Mouse (Mus musculus) intestine, embryonic 14.5 days (tissue): ENCODE measurements around the gene Hspa1a. TPM values are rescaled to one million over a fixed set of nuclear protein-coding genes. Genes with fewer than 3 reads are reported as not detected.
A peak's percentile ranks its signal among the peaks of the same experiment; 100 is the strongest.
"Not testable (repeated sequence)": the region's sequence is repeated elsewhere in the genome, so short reads cannot be mapped to it uniquely, and the experiment has no call there.

Experiments
- ATAC-seq: fragments of 200-750 bp; cut with Nextera tagmentation; replicated peaks from 2 replicates; pipeline ENCODE4 v1.8.0; 2017; ENCODE audit warnings: low read depth, moderate number of reproducible peaks, moderate TSS enrichment, moderate library complexity; ENCODE audit not compliant: low FRiP score, low TSS enrichment
- DNase-seq: peaks from one replicate; pipeline ENCODE4 v3.0.0-alpha.2; 2018; ENCODE audit warnings: low spot score
- H3K27ac ChIP-seq: fragments of 300-500 bp; sonication (generic); 2 replicates; pipeline ENCODE4 v1.5.1; 2014; ENCODE audit warnings: low read depth, mild to moderate bottlenecking, control low read depth
- H3K27me3 ChIP-seq: fragments of 300-500 bp; sonication (generic); replicated peaks from 2 replicates; pipeline ENCODE4 v1.6.1; 2014; ENCODE audit warnings: low read length, control low read depth; ENCODE audit not compliant: control insufficient read depth, insufficient read depth
- H3K36me3 ChIP-seq: fragments of 300-500 bp; sonication (generic); 2 replicates; pipeline ENCODE4 v1.6.1; 2014; ENCODE audit warnings: low read length, control low read depth; ENCODE audit not compliant: control insufficient read depth, insufficient read depth
- H3K4me1 ChIP-seq: fragments of 300-500 bp; sonication (generic); replicated peaks from 2 replicates; pipeline ENCODE4 v1.6.1; 2014; ENCODE audit warnings: low read length, control low read depth, mixed read lengths; ENCODE audit not compliant: control insufficient read depth, insufficient read depth
- H3K4me2 ChIP-seq: fragments of 300-500 bp; sonication (generic); 2 replicates; pipeline ENCODE4 v1.6.1; 2014; ENCODE audit warnings: low read length
- H3K4me3 ChIP-seq: fragments of 300-500 bp; sonication (generic); 2 replicates; pipeline ENCODE4 v1.5.1; 2014; ENCODE audit warnings: low read depth, low read length, control low read depth, mixed read lengths
- H3K9ac ChIP-seq: fragments of 300-500 bp; sonication (generic); 2 replicates; pipeline ENCODE4 v1.6.1; 2014; ENCODE audit warnings: mild to moderate bottlenecking, low read length
- H3K9me3 ChIP-seq: fragments of 300-500 bp; sonication (generic); 2 replicates; pipeline ENCODE4 v1.6.1; 2016; ENCODE audit warnings: low read length, control low read depth; ENCODE audit not compliant: control insufficient read depth
- WGBS: fragments of 180-500 bp; shearing (Covaris S2); extraction: QIAGEN DNeasy Blood & Tissue Kit; methylation state at CpG from one replicate; pipeline ENCODE4 v1.1.7; 2014; 5-methylcytosine and 5-hydroxymethylcytosine counted together
- polyA plus RNA-seq: library from polyadenylated mRNA; unstranded; fragments of >200 nt; fragmentation: Nextera tagmentation; extraction: Ambion mirVana; gene quantifications from 2 replicates; pipeline ENCODE4 v1.2.1, GENCODE M21; 2014

Hspa1a gene
- polyA plus RNA-seq, 1 experiment from 2014 or later, result 3.5 TPM

DNA sequence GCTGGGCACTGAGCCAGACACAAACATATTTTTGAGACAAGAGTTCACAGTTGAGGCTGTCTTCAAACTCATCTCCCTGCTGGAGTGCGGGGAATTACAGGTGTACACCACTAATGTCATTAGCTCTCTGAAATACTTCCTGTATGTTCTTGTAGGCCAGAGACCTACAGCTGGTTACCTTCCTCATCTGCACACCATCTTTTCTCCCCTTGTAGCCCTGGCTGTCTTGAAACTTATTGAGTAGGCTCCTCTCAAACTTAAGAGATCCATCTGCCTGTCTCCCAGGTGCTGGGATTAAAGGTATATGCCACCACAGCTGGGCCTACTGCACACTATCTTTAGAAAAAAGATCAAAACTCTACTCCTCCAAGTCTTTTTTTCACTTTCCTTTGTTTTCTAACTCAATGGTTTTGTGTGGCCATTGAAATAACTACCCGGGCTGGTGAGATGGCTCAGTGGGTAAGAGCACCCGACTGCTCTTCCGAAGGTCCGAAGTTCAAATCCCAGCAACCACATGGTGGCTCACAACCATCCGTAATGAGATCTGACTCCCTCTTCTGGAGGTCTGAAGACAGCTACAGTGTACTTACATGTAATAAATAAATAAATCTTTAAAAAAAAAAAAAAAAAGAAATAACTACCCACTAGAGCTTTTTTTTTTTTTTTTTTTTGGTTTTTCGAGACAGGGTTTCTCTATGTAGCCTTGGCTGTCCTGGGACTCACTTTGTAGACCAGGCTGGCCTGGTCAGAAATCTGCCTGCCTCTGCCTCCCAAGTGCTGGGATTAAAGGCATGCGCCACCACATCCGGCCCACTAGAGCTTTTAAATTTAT, 23.0 kb downstream of the Hspa1a start:
- ATAC-seq, H3K9me3 ChIP-seq, H3K27me3 ChIP-seq, H3K4me1 ChIP-seq, H3K9ac ChIP-seq, DNase-seq, H3K4me2 ChIP-seq, H3K4me3 ChIP-seq: not testable (repeated sequence)
- Histone ChIP-seq H3K27ac (peak overlapping the region; percentile 96), H3K36me3 (peaks cover 21% of the 10 kb centered on the region)
- 66% methylated on average over 9 of the region's 9 CpGs for WGBS

DNA sequence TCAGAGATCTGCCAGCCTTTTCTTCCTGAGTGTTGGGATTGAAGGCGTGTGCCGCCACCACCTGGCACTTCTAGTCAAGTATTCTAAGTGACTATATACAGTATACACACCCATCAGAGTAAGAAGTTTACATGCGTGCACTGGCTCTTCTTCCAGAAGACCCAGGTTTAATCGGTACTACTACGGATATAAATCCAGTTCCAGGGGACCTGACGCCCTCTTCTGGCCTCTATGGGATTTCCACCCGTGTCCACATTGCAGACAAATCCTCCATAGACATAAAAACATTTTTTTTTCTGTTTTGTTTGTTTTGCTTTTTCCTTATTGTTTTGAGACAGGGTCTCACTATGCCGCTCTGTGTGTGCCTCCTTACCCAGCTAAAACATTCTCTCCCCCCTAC, 24.4 kb downstream of the Hspa1a start:
- DNase-seq (no peak), ATAC-seq (no peak)
- WGBS, result 27% methylated on average over 8 of the region's 8 CpGs
- Histone ChIP-seq H3K4me2 (no peak overlapping the region), H3K4me1 (peaks cover 4% of the 10 kb centered on the region; the same call in 1 of the 2 replicates), H3K9me3 (0 out of 2 replicates have a peak, but pooled peaks cover 2% of the 10 kb centered on the region), H3K4me3 (no peak overlapping the region), H3K9ac (no peak overlapping the region), H3K27me3 (no peaks in the 10 kb centered on the region), H3K36me3 (peaks cover 21% of the 10 kb centered on the region), H3K27ac (no peak overlapping the region)

DNA sequence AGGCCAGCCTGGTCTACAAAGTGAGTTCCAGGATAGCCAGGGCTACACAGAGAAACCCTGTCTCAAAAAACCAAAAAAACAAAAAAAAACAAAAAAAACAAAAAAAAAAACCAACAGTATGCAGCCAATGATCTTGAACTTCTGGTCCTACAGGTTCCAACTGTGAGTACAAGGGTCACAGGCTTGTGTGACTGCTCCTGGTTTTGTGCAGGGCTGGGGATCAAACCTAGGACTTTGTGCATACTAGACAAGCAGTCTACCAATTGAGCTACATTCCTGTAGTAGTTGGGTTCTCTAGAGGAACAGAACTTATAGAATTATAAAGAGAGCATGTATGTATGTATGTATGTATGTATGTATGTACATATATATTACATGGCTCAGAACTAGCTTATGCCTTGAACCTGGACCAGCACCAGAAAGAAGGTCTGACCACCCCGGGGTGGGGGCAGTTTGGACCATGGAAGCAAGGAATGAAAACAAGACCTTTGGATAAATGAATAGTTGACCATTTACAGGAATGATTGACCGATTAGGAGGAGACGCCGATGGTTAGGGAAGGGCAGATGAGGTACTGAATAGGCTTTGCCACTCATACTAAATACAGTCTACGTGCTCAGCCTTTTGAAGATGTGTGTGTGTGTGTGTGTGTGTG, 25.3 kb downstream of the Hspa1a start:
- no peak overlapping the region for H3K9ac ChIP-seq
- peaks cover 21% of the 10 kb centered on the region for H3K36me3 ChIP-seq
- H3K27ac ChIP-seq, result no peak overlapping the region
- peaks cover 8% of the 10 kb centered on the region for H3K4me1 ChIP-seq
- H3K4me2 ChIP-seq, result no peak overlapping the region
- no peak for DNase-seq
- no peak for ATAC-seq
- H3K4me3 ChIP-seq, result no peak overlapping the region
- 0 out of 2 replicates have a peak, but pooled peaks cover 2% of the 10 kb centered on the region for H3K9me3 ChIP-seq
- H3K27me3 ChIP-seq, result no peaks in the 10 kb centered on the region
- 90% methylated on average over 5 of the region's 5 CpGs for WGBS

DNA sequence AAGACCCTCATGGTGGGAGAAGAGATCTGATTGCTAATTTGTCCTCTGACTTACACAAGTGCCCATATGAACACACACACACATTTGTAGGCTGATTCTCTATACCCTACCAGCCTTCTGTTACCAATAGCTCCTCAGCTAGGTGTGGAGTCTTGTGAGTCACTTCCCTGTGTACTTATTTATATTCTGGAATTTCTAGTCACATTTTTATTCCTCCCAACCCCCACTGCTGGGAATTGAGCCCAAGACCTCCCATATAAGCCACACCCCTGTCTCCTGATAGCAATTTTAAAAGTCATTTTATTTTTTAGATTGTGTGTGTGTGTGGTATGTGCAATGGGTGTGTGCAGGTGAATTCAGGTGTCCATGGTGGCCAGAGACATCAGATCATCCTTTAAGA, 27.6 kb downstream of the Hspa1a start:
- H3K4me3 ChIP-seq, result no peak overlapping the region
- DNase-seq (no peak), ATAC-seq (no peak)
- H3K4me2 ChIP-seq, result no peak overlapping the region
- H3K9me3 ChIP-seq, result 0 out of 2 replicates have a peak, but pooled peaks cover 2% of the 10 kb centered on the region
- no peaks in the 10 kb centered on the region; the same call in 1 of the 2 replicates for H3K36me3 ChIP-seq
- peaks cover 6% of the 10 kb centered on the region for H3K4me1 ChIP-seq
- no peak overlapping the region for H3K27ac ChIP-seq
- H3K27me3 ChIP-seq, result no peaks in the 10 kb centered on the region
- no peak overlapping the region for H3K9ac ChIP-seq

DNA sequence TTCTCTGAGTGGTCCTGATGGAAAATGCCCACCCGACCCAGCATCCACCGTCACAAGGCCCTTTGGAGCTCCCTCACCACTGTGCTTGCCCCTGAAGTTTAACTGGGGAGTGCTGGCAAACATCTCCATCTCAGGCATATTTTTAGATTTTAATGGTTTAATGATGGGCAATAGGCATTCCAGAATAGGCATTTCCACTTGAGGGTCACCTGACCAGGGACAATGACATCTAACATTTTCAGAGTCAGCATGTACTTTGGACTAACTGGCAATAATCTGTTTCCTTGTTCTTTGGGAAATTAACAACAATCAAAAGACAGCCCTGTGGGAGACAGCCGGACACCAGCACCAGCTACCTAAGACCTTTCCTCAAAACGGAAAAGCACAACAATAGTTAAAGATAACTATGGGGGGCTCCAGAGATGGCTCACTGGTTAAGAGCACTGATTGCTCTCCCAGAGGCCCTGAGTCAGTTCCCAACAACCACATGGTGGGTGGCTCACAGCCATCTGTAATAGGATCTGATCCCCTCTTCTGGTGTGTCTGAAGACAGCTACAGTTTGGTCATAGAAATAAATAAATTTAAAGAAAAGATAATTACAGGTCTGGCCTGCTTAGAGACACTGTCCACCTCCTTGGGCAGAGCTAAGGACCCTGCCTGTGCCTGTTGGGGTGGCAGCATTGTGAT, 28.7 kb downstream of the Hspa1a start:
- 72% methylated on average over 4 of the region's 4 CpGs for WGBS
- peak; percentile 45; the same call in 1 of the 2 replicates for ATAC-seq
- Histone ChIP-seq H3K9ac (no peak overlapping the region), H3K27me3 (no peaks in the 10 kb centered on the region), H3K9me3 (0 out of 2 replicates have a peak, but pooled peaks cover 2% of the 10 kb centered on the region), H3K4me3 (no peak overlapping the region), H3K36me3 (no peaks in the 10 kb centered on the region), H3K27ac (peak overlapping the region; percentile 65), H3K4me2 (no peak overlapping the region), H3K4me1 (peaks cover 6% of the 10 kb centered on the region)
- peak; percentile 63 for DNase-seq

DNA sequence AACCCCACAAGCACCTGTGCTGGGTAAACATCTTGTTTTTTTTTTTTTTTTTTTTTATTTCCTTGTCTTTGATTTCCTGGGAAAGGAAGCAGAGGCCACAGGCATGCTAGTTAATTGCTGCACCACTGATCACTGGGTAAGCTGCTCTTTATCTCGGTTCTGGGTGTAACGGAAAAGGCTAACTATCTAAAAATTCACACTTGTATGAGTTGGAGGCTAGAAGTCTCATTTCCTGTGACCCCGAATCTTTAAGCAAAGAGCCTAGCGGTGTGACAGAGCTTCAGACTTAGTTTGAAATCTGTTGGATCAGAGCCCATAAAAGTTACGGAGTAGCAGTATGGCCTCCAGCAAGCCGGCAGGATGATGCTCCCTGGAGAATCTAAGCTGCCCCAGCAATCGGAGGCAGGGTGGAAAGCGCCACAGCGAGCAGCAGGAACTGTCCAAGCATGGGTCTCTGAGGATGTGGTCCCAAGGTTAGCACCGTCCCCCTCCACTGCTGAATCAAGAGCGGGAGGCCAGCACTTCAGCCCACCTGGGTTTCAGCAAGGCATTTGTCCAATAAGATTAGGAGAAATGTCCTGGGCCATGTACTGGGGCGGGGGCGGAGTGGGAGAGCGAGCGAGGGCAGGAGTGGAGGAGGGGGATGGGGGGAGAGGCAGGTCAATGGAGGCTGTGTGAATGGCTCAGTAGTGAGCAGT, 30.5 kb downstream of the Hspa1a start:
- peaks cover 6% of the 10 kb centered on the region for H3K4me1 ChIP-seq
- H3K4me3 ChIP-seq, result peak overlapping the region; percentile 22
- no peaks in the 10 kb centered on the region for H3K27me3 ChIP-seq
- no peaks in the 10 kb centered on the region for H3K36me3 ChIP-seq
- peak overlapping the region; percentile 51 for H3K27ac ChIP-seq
- H3K9me3 ChIP-seq, result 0 out of 2 replicates have a peak, but pooled peaks cover 2% of the 10 kb centered on the region
- ATAC-seq, result no peak
- H3K9ac ChIP-seq, result peak overlapping the region; percentile 42
- peak; percentile 61 for DNase-seq
- peak overlapping the region; percentile 54 for H3K4me2 ChIP-seq
- 7% methylated on average over 15 of the region's 15 CpGs for WGBS

DNA sequence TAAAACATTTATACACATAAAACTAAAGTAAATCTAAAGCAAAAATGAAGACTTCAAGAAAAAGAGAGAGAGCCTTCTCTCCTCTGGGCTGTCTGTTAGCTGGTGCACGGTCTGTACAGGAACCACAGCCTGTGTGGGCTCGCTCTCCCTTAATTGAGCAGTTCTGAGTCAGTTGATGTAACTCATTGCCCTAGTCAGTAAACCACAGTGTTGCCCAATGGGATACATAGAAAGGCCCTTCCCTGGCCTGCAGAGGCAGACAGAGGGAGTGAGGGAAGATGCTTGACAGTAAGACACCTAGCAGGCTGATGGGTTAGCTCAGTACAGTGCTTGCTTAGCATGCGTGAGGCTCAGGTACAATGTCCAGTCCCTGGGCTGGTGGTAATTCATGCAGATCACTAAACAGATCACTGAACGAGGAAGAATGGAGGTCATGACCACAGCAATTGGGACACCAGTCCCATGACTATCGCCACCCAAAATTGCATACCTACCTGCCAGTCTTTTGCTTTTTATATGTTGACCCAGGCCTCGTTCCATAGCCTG, 33.9 kb downstream of the Hspa1a start:
- ATAC-seq, result no peak

DNA sequence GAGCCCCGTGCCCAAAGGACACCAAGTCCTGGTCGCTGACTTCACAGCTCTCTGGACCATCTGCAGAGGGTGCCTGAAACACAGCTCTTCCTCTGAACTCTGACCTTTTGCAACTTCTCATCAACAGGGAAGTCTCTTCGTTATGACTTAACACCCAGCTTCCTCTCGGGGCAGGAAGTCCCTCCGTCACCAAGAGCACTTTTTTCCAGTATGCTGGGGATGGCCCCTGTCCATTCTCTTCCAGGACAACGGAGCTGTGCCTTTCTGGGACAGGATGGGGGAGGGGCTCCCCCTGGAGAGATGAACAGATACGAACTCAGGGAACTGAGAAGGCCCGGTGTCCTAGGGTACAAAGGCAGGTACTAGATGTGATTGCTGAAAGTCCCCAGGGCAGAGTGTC, 37.1 kb downstream of the Hspa1a start:
- no peak for ATAC-seq
- H3K4me2 ChIP-seq, result no peak overlapping the region
- H3K27me3 ChIP-seq, result no peaks in the 10 kb centered on the region
- DNase-seq, result no peak
- peaks cover 6% of the 10 kb centered on the region; the same call in 1 of the 2 replicates for H3K4me1 ChIP-seq
- H3K36me3 ChIP-seq, result peaks cover 28% of the 10 kb centered on the region; the same call in 1 of the 2 replicates
- no peak overlapping the region for H3K27ac ChIP-seq
- no peak overlapping the region for H3K4me3 ChIP-seq
- H3K9ac ChIP-seq, result no peak overlapping the region
- no peaks in the 10 kb centered on the region for H3K9me3 ChIP-seq
- WGBS, result 50% methylated on average over 8 of the region's 8 CpGs

More for the DNA sequence above, 33.9 kb downstream of the Hspa1a start:
- peaks cover 6% of the 10 kb centered on the region for H3K4me1 ChIP-seq
- H3K4me3 ChIP-seq, result no peak overlapping the region
- H3K9me3 ChIP-seq, result no peaks in the 10 kb centered on the region
- no peak overlapping the region for H3K9ac ChIP-seq
- H3K27ac ChIP-seq, result no peak overlapping the region
- no peak for DNase-seq
- no peak overlapping the region for H3K4me2 ChIP-seq
- WGBS, result 80% methylated on average over 6 of the region's 6 CpGs
- no peaks in the 10 kb centered on the region for H3K27me3 ChIP-seq
- H3K36me3 ChIP-seq, result peaks cover 23% of the 10 kb centered on the region; the same call in 1 of the 2 replicates
